ENCODE assay signal across 18 mouse cellular contexts in the genomic region with DNA sequence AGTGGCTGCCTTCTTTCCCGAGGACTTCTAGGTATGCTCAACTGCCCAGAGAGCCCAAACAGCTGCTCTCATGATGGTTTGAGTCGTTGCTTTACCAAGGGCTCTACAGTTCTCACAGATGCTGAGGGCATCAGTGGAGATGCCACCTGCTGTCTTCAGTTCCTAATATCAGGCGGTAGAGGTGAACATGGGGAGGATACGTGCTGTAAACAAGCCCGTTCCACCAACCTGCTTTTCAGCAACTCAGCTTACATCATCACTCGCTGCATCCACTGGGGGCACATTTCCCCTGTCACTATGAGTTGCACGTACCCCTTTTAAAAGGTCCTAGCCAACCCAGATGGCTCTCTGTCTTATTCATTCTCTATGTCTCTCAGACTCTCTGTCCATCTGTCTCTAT.
"Had no signal": no experiment of that assay in that cellular context is flagged by ENCODE, and none has a peak within 500 bp of the region (broad histone marks: within the 10 kb centered on the region; RNA-seq: fewer than 3 reads in every experiment).

No protein-coding gene starts in this region.

- ATAC-seq: lung, postnatal 0 days; midbrain, embryonic 15.5 days had no signal

- H3K4me1 ChIP-seq: limb, embryonic 10.5 days; limb, embryonic 13.5 days; liver, embryonic 13.5 days; midbrain, embryonic 12.5 days; midbrain, embryonic 15.5 days; neural tube, embryonic 12.5 days; neural tube, embryonic 15.5 days had no signal

- H3K9me3 ChIP-seq: limb, embryonic 10.5 days; limb, embryonic 13.5 days; liver, embryonic 13.5 days; midbrain, embryonic 12.5 days; midbrain, embryonic 15.5 days; neural tube, embryonic 12.5 days; neural tube, embryonic 15.5 days had no signal

- H3K36me3 ChIP-seq: limb, embryonic 10.5 days; limb, embryonic 13.5 days; liver, embryonic 13.5 days; midbrain, embryonic 12.5 days; midbrain, embryonic 15.5 days; neural tube, embryonic 12.5 days; neural tube, embryonic 15.5 days had no signal

- H3K9ac ChIP-seq: limb, embryonic 13.5 days; liver, embryonic 13.5 days; lung, embryonic 14.5 days; midbrain, embryonic 12.5 days; midbrain, embryonic 15.5 days; neural tube, embryonic 12.5 days; neural tube, embryonic 15.5 days had no signal

- H3K27me3 ChIP-seq: limb, embryonic 13.5 days; liver, embryonic 13.5 days; midbrain, embryonic 12.5 days; midbrain, embryonic 15.5 days; neural tube, embryonic 12.5 days; neural tube, embryonic 15.5 days had no signal

- DNase-seq: kidney, adult 18-20 months; kidney, adult 9 months; kidney, postnatal 14 days; kidney, postnatal 4 days; liver; liver, embryonic 13.5 days; lung, embryonic 14.5 days; retina, postnatal 1 day; thymus, adult 18-20 months; thymus, postnatal 36 days had no signal

- H3K4me3 ChIP-seq: limb, embryonic 10.5 days; limb, embryonic 13.5 days; liver, embryonic 13.5 days; midbrain, embryonic 12.5 days; midbrain, embryonic 15.5 days; neural tube, embryonic 12.5 days; neural tube, embryonic 15.5 days had no signal

- H3K27ac ChIP-seq: limb, embryonic 10.5 days; limb, embryonic 13.5 days; liver, embryonic 13.5 days; macrophage; midbrain, embryonic 12.5 days; midbrain, embryonic 15.5 days; neural tube, embryonic 12.5 days; neural tube, embryonic 15.5 days had no signal

- H3K4me2 ChIP-seq: limb, embryonic 13.5 days; liver, embryonic 13.5 days; lung, embryonic 14.5 days; midbrain, embryonic 12.5 days; midbrain, embryonic 15.5 days; neural tube, embryonic 12.5 days; neural tube, embryonic 15.5 days had no signal
